Mouse (Mus musculus) layer of hippocampus, postnatal 10 days (tissue): ENCODE data around the gene Trmt10c. TPM values are rescaled to one million over a fixed set of nuclear protein-coding genes. Genes with fewer than 3 reads are reported as not detected.
"Not testable (repeated sequence)": the region's sequence is repeated elsewhere in the genome, so short reads cannot be mapped to it uniquely, and the experiment has no call there.

Source experiments
- DNase-seq, 2 experiments: peaks; one replicate each; pipeline ENCODE4 v3.0.0; 2021; ENCODE audit warnings: low spot score in 2 of 2
- long read RNA-seq: library from polyadenylated mRNA; stranded (forward); transcript quantifications from one replicate; pipeline ENCODE4 v2.0.0, GENCODE M21; 2023
- total RNA-seq, 2 experiments: library from RNA; stranded (reverse); gene quantifications; 2 replicates each; pipeline ENCODE4 v1.2.3; 2021

The Trmt10c gene
- total RNA-seq: 10 to 100 TPM; 10.3 to 10.9 TPM
- long read RNA-seq, transcript Trmt10c-201 (2 exons, 3,002 nt): major isoform, 20 of 22 reads
- long read RNA-seq, partial matches to known transcripts: 0 of 22 reads
- long read RNA-seq, other reads (novel, unspliced or antisense): 2 of 22 reads

- peak; percentile 91 to 94 for DNase-seq
These were observed at the start of gene Trmt10c for GRCm38 (mm10) chr16:56037138-56038010. Trmt10c (minus strand) TSS chr16:56037819.

- DNase-seq: no peak
These were observed 48.7 kb upstream of the Trmt10c start for GRCm38 (mm10) chr16:56086336-56086735.

- DNase-seq: no peak
These were observed 44.1 kb upstream of the Trmt10c start for GRCm38 (mm10) chr16:56081691-56082090.

GRCm38 (mm10) chr16:56079419-56079818, 41.8 kb upstream of the Trmt10c start:
- DNase-seq: no peak

- no peak for DNase-seq
These were observed 38.7 kb upstream of the Trmt10c start for GRCm38 (mm10) chr16:56076121-56076869.

GRCm38 (mm10) chr16:56075222-56076111, 37.8 kb upstream of the Trmt10c start:
- DNase-seq: peak; percentile 82 to 85

GRCm38 (mm10) chr16:56074565-56074964, 36.9 kb upstream of the Trmt10c start:
- DNase-seq: no peak

GRCm38 (mm10) chr16:56074122-56074521, 36.5 kb upstream of the Trmt10c start:
- no peak for DNase-seq

GRCm38 (mm10) chr16:56073150-56073549, 35.5 kb upstream of the Trmt10c start:
- DNase-seq: not testable (repeated sequence)

GRCm38 (mm10) chr16:56072533-56072932, 34.9 kb upstream of the Trmt10c start:
- DNase-seq: no peak

GRCm38 (mm10) chr16:56071317-56072232, 34.0 kb upstream of the Trmt10c start:
- DNase-seq: no peak

- DNase-seq: no peak
These were observed 31.0 kb upstream of the Trmt10c start for GRCm38 (mm10) chr16:56068523-56069070.

GRCm38 (mm10) chr16:56066113-56066512, 28.5 kb upstream of the Trmt10c start:
- DNase-seq: no peak

- peak; percentile 47 to 58 for DNase-seq
These were observed 26.8 kb upstream of the Trmt10c start for GRCm38 (mm10) chr16:56064334-56064990.

- DNase-seq: no peak
These were observed 25.4 kb upstream of the Trmt10c start for GRCm38 (mm10) chr16:56062981-56063380.

- DNase-seq: no peak
These were observed 24.5 kb upstream of the Trmt10c start for GRCm38 (mm10) chr16:56061995-56062594.

GRCm38 (mm10) chr16:56058151-56058550, 20.5 kb upstream of the Trmt10c start:
- no peak for DNase-seq

- no peak for DNase-seq
These were observed 19.4 kb upstream of the Trmt10c start for GRCm38 (mm10) chr16:56056944-56057590.
